Mouse (Mus musculus) NIH3T3 (cell line): Measurements from ENCODE around the gene Zfp141.

Source experiments
- DNase-seq: peaks from one replicate; pipeline ENCODE4 v3.0.0-alpha.2; 2012; ENCODE audit warnings: low read depth

The Zfp141 gene

GRCm38 (mm10) chr7:42505588-42505987 is at the start of gene Zfp141:
Gene Zfp141, minus strand, starts transcription at chr7:42505740.
- DNase-seq, result peak; percentile 96

- DNase-seq, result no peak
Measured at GRCm38 (mm10) chr7:42551766-42552165, 46.2 kb upstream of the Zfp141 start.

GRCm38 (mm10) chr7:42505186-42505585 is 354 bp downstream of the Zfp141 start:
- DNase-seq, result peak; percentile 38

GRCm38 (mm10) chr7:42498248-42498647 is 7.3 kb downstream of the Zfp141 start:
- no peak for DNase-seq

- DNase-seq, result no peak
Measured at GRCm38 (mm10) chr7:42497356-42497755, 8.2 kb downstream of the Zfp141 start.

- DNase-seq, result no peak
Measured at GRCm38 (mm10) chr7:42496202-42496601, 9.3 kb downstream of the Zfp141 start.

GRCm38 (mm10) chr7:42490859-42491258 is 14.7 kb downstream of the Zfp141 start:
- no peak for DNase-seq

- no peak for DNase-seq
Measured at GRCm38 (mm10) chr7:42490358-42490757, 15.2 kb downstream of the Zfp141 start.

- DNase-seq, result peak; percentile 7
Measured at GRCm38 (mm10) chr7:42454640-42455039, 50.9 kb downstream of the Zfp141 start.

- DNase-seq, result peak; percentile 62
Measured at GRCm38 (mm10) chr7:42450618-42451017, 54.9 kb downstream of the Zfp141 start.

- no peak for DNase-seq
Measured at GRCm38 (mm10) chr7:42447850-42448249, 57.7 kb downstream of the Zfp141 start, which contains the start of gene 4933421I07Rik. Gene 4933421I07Rik, minus strand, starts transcription at chr7:42448120.

- no peak for DNase-seq
Measured at GRCm38 (mm10) chr7:42447352-42447751, 58.2 kb downstream of the Zfp141 start.
